Mouse (Mus musculus): Measurements from ENCODE around the gene Kmt2e. TPM values are rescaled to one million over a fixed set of nuclear protein-coding genes. Genes with fewer than 3 reads are reported as not detected.
A peak's percentile ranks its signal among the peaks of the same experiment; 100 is the strongest.

Kmt2e gene
- polyA plus RNA-seq (2015; fragmentation: Nextera tagmentation; extraction: Ambion mirVana): 151 and 160 TPM in 2 replicates

- Histone ChIP-seq H3K4me3 (peak within 1 kb of the TSS; percentile 98), H3K27me3 (no peaks in the 10 kb centered on the region), H3K4me1 (replicated peaks) (peaks cover 39% of the 10 kb centered on the region), H3K27ac (replicated peaks) (peak within 1 kb of the TSS; percentile 100), H3K36me3 (no peaks in the 10 kb centered on the region), H3K9me3 (no peaks in the 10 kb centered on the region), H3K9ac (peak within 1 kb of the TSS; percentile 100), H3K4me2 (peak within 1 kb of the TSS; percentile 83)
- under 1% methylated on average over 73 of the region's 85 CpGs for WGBS
- peak; percentile 84 for ATAC-seq (ENCODE audit: low read depth)
These were observed at the start of gene Kmt2e for GRCm38 (mm10) chr5:23433720-23434597. Kmt2e (plus strand) TSS chr5:23434441.

- H3K36me3 ChIP-seq: no peaks in the 10 kb centered on the region
- WGBS: 64% methylated on average over 1 of the region's 1 CpGs
- no peaks in the 10 kb centered on the region for H3K27me3 ChIP-seq
These were observed 49.1 kb upstream of the Kmt2e start for GRCm38 (mm10) chr5:23385136-23385535.

GRCm38 (mm10) chr5:23385763-23386217 is 48.5 kb upstream of the Kmt2e start:
- ATAC-seq (ENCODE audit: low read depth): 0 out of 2 replicates have a peak, but pooled peaks have one; percentile 14
- Histone ChIP-seq H3K4me2 (peak overlapping the region; percentile 25; the same call in 1 of the 2 replicates), H3K27ac (replicated peaks) (0 out of 2 replicates have a peak overlapping the region, but pooled peaks have one; percentile 49), H3K9me3 (no peaks in the 10 kb centered on the region), H3K9ac (no peak overlapping the region), H3K4me1 (replicated peaks) (peaks cover 25% of the 10 kb centered on the region), H3K4me3 (no peak overlapping the region), H3K36me3 (no peaks in the 10 kb centered on the region), H3K27me3 (no peaks in the 10 kb centered on the region)
- WGBS: 34% methylated on average over 5 of the region's 5 CpGs

More at GRCm38 (mm10) chr5:23385136-23385535, 49.1 kb upstream of the Kmt2e start:
- no peak overlapping the region for H3K4me2 ChIP-seq
- H3K4me3 ChIP-seq: no peak overlapping the region
- no peak overlapping the region for H3K27ac ChIP-seq (replicated peaks)
- H3K9me3 ChIP-seq: no peaks in the 10 kb centered on the region
- ATAC-seq (ENCODE audit: low read depth): no peak
- H3K4me1 ChIP-seq (replicated peaks): peaks cover 25% of the 10 kb centered on the region
- H3K9ac ChIP-seq: no peak overlapping the region

- Histone ChIP-seq H3K4me3 (peak overlapping the region; percentile 42), H3K36me3 (no peaks in the 10 kb centered on the region), H3K27ac (replicated peaks) (peak overlapping the region; percentile 91), H3K9ac (peak overlapping the region; percentile 66), H3K4me1 (replicated peaks) (peaks cover 31% of the 10 kb centered on the region), H3K27me3 (no peaks in the 10 kb centered on the region), H3K9me3 (no peaks in the 10 kb centered on the region), H3K4me2 (peak overlapping the region; percentile 57)
- ATAC-seq (ENCODE audit: low read depth): peak; percentile 93
- WGBS: 2% methylated on average over 22 of the region's 22 CpGs
These were observed 47.5 kb upstream of the Kmt2e start for GRCm38 (mm10) chr5:23386562-23387312.

GRCm38 (mm10) chr5:23387313-23387666 is 47.0 kb upstream of the Kmt2e start:
- Histone ChIP-seq H3K4me2 (peak overlapping the region; percentile 57), H3K27ac (replicated peaks) (peak overlapping the region; percentile 91), H3K36me3 (no peaks in the 10 kb centered on the region), H3K27me3 (no peaks in the 10 kb centered on the region), H3K4me3 (peak overlapping the region; percentile 42), H3K4me1 (replicated peaks) (peaks cover 32% of the 10 kb centered on the region), H3K9me3 (no peaks in the 10 kb centered on the region), H3K9ac (no peak overlapping the region)
- WGBS: 51% methylated on average over 2 of the region's 2 CpGs
- no peak for ATAC-seq (ENCODE audit: low read depth)

- H3K4me3 ChIP-seq: no peak overlapping the region
- H3K9ac ChIP-seq: no peak overlapping the region
- 40% methylated on average over 3 of the region's 3 CpGs for WGBS
- no peaks in the 10 kb centered on the region for H3K36me3 ChIP-seq
- H3K27ac ChIP-seq (replicated peaks): no peak overlapping the region
- H3K9me3 ChIP-seq: no peaks in the 10 kb centered on the region
- H3K4me2 ChIP-seq: no peak overlapping the region
- H3K27me3 ChIP-seq: no peaks in the 10 kb centered on the region
- H3K4me1 ChIP-seq (replicated peaks): peaks cover 32% of the 10 kb centered on the region
- ATAC-seq (ENCODE audit: low read depth): no peak
These were observed 46.1 kb upstream of the Kmt2e start for GRCm38 (mm10) chr5:23388091-23388490.

GRCm38 (mm10) chr5:23389601-23390305 is 44.5 kb upstream of the Kmt2e start:
- no peak for ATAC-seq (ENCODE audit: low read depth)
- no peak overlapping the region for H3K27ac ChIP-seq (replicated peaks)
- no peaks in the 10 kb centered on the region for H3K9me3 ChIP-seq
- no peak overlapping the region for H3K4me3 ChIP-seq
- WGBS: 66% methylated on average over 7 of the region's 7 CpGs
- H3K27me3 ChIP-seq: no peaks in the 10 kb centered on the region
- no peak overlapping the region for H3K9ac ChIP-seq
- peaks cover 32% of the 10 kb centered on the region for H3K4me1 ChIP-seq (replicated peaks)
- H3K4me2 ChIP-seq: no peak overlapping the region
- no peaks in the 10 kb centered on the region for H3K36me3 ChIP-seq

GRCm38 (mm10) chr5:23391714-23392113 is 42.5 kb upstream of the Kmt2e start:
- 88% methylated on average over 7 of the region's 7 CpGs for WGBS
- no peak overlapping the region for H3K4me2 ChIP-seq

GRCm38 (mm10) chr5:23393870-23394269 is 40.4 kb upstream of the Kmt2e start:
- H3K36me3 ChIP-seq: 0 out of 2 replicates have a peak, but pooled peaks cover 3% of the 10 kb centered on the region
- no peak overlapping the region for H3K27ac ChIP-seq (replicated peaks)
- H3K9me3 ChIP-seq: no peaks in the 10 kb centered on the region
- no peaks in the 10 kb centered on the region for H3K27me3 ChIP-seq
- 91% methylated on average over 5 of the region's 5 CpGs for WGBS
- no peak overlapping the region for H3K4me3 ChIP-seq
- no peak overlapping the region for H3K9ac ChIP-seq
- H3K4me1 ChIP-seq (replicated peaks): peaks cover 7% of the 10 kb centered on the region; the same call in 1 of the 2 replicates
- ATAC-seq (ENCODE audit: low read depth): no peak
- H3K4me2 ChIP-seq: no peak overlapping the region

More at GRCm38 (mm10) chr5:23391714-23392113, 42.5 kb upstream of the Kmt2e start:
- H3K36me3 ChIP-seq: no peaks in the 10 kb centered on the region
- H3K9ac ChIP-seq: no peak overlapping the region
- H3K27me3 ChIP-seq: no peaks in the 10 kb centered on the region
- ATAC-seq (ENCODE audit: low read depth): no peak
- H3K4me1 ChIP-seq (replicated peaks): peaks cover 21% of the 10 kb centered on the region
- no peak overlapping the region for H3K27ac ChIP-seq (replicated peaks)
- no peaks in the 10 kb centered on the region for H3K9me3 ChIP-seq
- no peak overlapping the region for H3K4me3 ChIP-seq

- peaks cover 6% of the 10 kb centered on the region; the same call in 1 of the 2 replicates for H3K36me3 ChIP-seq
- no peak for ATAC-seq (ENCODE audit: low read depth)
- H3K27ac ChIP-seq (replicated peaks): no peak overlapping the region
- H3K9me3 ChIP-seq: no peaks in the 10 kb centered on the region
- H3K4me3 ChIP-seq: no peak overlapping the region
- 73% methylated on average over 3 of the region's 3 CpGs for WGBS
- H3K27me3 ChIP-seq: no peaks in the 10 kb centered on the region
- H3K4me2 ChIP-seq: no peak overlapping the region
- H3K4me1 ChIP-seq (replicated peaks): peaks cover 7% of the 10 kb centered on the region; the same call in 1 of the 2 replicates
- no peak overlapping the region for H3K9ac ChIP-seq
These were observed 39.7 kb upstream of the Kmt2e start for GRCm38 (mm10) chr5:23394366-23395145.

GRCm38 (mm10) chr5:23395721-23396120 is 38.5 kb upstream of the Kmt2e start:
- peaks cover 16% of the 10 kb centered on the region for H3K36me3 ChIP-seq
- H3K4me3 ChIP-seq: no peak overlapping the region
- no peak overlapping the region for H3K27ac ChIP-seq (replicated peaks)
- H3K4me1 ChIP-seq (replicated peaks): peaks cover 7% of the 10 kb centered on the region; the same call in 1 of the 2 replicates
- no peaks in the 10 kb centered on the region for H3K9me3 ChIP-seq
- no peak overlapping the region for H3K9ac ChIP-seq
- no peaks in the 10 kb centered on the region for H3K27me3 ChIP-seq
- WGBS: 84% methylated on average over 3 of the region's 3 CpGs
- no peak for ATAC-seq (ENCODE audit: low read depth)
- no peak overlapping the region for H3K4me2 ChIP-seq

All from neural tube, embryonic 13.5 days (tissue).